Mouse (Mus musculus): ENCODE measurements around the gene Cntfr.

Gene Cntfr

GRCm38 (mm10) chr4:41696930-41697841, at the start of gene Cntfr:
Cntfr (minus strand) TSS chr4:41697089.
- peak; percentile 80 for DNase-seq (ENCODE audit: low read depth, low spot score)

DNA sequence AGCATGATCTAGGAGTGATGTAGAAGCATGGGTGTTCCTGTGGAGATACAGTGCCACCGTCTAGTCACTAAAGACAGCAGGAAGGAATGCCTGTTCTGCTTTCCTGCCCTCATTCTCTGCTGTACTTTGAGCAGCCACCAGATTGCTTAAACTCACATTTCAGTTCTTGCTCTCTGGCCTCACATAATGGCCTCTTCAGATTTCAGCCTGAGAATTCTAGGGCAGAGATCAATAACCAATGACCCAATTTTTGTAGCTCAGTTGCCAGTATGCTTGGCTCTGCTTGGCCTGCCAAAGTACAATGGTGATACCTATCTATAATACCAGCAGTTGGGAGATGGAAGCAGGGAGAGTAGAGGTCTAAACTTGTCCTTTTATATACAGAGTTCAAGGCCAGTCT, 48.1 kb upstream of the Cntfr start:
- no peak for DNase-seq (ENCODE audit: low read depth, low spot score)

- DNase-seq (ENCODE audit: low read depth, low spot score): no peak
Measured at GRCm38 (mm10) chr4:41744131-41744530, 47.2 kb upstream of the Cntfr start.

- DNase-seq (ENCODE audit: low read depth, low spot score): peak; percentile 99
Measured at GRCm38 (mm10) chr4:41741158-41741560, 44.3 kb upstream of the Cntfr start.

GRCm38 (mm10) chr4:41740380-41741157, 43.7 kb upstream of the Cntfr start:
- peak; percentile 25 for DNase-seq (ENCODE audit: low read depth, low spot score)

DNA sequence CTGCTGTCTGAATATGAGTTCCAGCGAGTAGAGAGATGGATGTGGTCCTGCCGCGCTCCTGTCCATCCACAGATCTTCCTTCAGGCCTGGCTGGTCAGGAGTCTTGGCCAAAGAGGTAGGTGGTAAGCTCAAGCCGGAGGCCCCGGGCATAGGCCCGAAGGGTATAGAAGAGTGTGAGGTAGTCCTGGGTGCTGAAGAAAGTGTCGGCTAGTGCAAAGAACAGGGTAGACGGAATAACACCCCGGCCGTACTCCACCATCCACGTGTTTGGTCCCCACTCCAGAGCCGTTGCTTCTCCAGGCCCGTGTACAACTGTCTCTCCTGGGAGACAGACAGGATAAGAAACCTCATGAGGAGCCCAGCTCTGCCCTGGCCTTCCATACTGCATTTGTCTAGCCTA, 42.4 kb upstream of the Cntfr start:
- DNase-seq (ENCODE audit: low read depth, low spot score): no peak

GRCm38 (mm10) chr4:41738256-41738603, 41.3 kb upstream of the Cntfr start:
- DNase-seq (ENCODE audit: low read depth, low spot score): no peak

DNA sequence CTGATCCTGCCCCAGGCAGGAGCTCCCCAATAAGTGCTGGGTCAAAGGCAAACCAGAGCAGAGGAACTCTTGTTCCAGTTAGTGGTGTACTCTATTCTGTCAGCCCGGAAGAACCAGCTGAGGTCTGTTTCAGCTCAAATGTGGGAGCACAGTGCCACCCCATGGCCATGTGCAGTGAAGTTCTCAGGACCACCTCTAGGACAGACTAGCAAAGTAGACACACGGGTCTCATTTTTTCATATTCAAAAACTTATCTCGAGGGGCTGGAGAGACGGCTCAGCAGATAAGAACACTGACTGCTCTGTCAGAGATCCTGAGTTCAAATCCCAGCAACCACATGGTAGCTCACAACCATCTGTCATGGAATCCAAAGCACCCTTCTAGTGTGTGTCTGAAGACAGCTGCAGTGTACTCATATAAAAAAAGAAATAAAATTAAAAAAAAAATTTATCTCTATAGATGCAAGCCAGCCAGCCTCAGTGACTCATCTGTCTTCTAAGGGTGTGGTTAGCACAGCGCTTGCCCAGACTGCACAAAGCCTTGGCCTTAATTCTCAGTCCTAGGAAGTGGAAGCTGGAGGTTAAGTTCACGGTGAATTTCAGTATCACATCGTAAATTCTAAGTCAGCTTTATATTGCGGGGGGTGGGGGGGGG, 40.8 kb upstream of the Cntfr start:
- DNase-seq (ENCODE audit: low read depth, low spot score): peak; percentile 67

GRCm38 (mm10) chr4:41731052-41731765, 34.3 kb upstream of the Cntfr start, which contains the start of gene Arid3c:
Arid3c (minus strand) TSS chr4:41731142.
- peak; percentile 84 for DNase-seq (ENCODE audit: low read depth, low spot score)

GRCm38 (mm10) chr4:41726826-41727621, 30.1 kb upstream of the Cntfr start:
- DNase-seq (ENCODE audit: low read depth, low spot score): no peak

DNA sequence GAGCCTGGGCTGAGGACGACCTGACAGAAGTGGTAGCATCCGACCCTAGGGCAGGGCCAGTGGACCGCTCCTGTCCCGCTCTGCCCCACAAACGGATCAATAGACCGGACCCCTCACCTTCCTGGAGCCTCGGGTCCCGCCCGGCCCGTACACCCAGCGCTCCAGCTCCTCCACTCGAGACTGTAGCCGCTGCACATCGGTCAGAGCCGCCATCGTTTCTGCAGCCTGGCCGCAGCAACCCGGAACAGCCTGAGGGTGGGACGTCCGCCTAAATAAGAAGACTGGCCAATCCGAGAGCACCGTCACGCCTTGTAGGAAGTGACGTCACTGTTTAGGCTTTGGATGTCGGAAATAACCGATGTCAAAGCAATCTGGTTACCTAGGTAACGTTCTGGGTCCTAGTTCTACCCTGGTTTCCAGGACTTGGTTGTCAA, 26.0 kb upstream of the Cntfr start, which contains the start of gene Dctn3:
Gene Dctn3, minus strand, starts transcription at position 253 of the 434 bp plus-strand sequence.
- peak; percentile 97 for DNase-seq (ENCODE audit: low read depth, low spot score)

DNA sequence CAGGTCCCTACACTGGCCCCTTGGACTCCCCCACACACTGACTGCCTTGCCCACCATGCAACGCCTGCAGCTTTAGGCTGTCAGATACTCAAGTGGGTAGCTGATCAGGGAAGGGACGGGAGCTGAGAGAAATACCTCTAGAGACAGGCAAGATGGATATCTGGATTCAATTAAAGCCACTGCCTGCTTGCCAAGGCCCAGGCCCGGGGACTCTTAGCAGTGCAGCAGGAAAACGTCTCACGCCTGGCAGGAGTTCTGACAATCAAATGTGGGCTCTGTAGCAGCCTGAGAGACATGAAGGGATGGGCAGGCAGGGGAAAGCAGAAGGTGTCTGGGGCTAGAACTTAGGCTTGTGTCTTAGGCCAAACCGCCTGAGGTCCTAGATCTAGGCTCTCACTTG, 19.9 kb upstream of the Cntfr start:
- DNase-seq (ENCODE audit: low read depth, low spot score): no peak

- DNase-seq (ENCODE audit: low read depth, low spot score): no peak
Measured at GRCm38 (mm10) chr4:41715596-41715995, 18.7 kb upstream of the Cntfr start.

DNA sequence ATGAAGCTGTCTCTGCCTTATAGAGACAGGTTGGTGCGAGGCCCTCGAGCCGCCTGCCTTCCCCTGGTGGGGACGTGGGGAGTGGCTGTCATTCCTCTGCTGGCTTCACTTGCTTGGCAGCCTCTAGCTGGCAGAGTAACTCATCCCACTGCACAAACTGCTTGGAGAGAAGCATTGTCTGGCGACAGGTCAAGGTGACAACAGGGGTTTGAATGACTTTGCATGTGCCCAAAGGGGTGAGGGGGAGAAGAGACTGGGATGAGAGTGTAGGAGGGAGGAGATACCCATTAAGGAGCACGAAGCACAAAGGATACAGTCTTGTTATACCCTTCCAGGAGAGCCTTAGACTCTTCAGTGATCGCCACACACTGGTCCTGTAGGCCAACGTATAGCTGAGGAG, 18.2 kb upstream of the Cntfr start:
- no peak for DNase-seq (ENCODE audit: low read depth, low spot score)

DNA sequence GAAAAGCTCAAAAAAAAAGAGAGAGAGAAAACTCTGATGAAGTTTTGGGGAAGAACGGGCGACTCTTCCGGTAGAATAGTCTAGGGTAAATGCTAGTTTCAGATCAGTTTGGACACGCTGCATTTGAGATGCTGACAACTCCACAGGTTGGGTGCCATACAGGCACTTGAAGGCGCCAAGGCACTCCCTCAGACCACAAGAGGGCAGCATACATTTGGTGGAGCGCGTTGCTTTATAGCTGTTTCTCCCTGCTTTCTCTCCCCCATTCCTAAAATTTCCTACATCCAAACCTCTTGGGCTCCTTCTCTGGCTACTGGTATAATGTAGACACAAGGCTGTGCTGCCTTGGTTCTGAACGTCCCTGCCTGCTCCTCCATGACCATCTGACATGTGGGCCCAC, 17.4 kb upstream of the Cntfr start:
- peak; percentile 79 for DNase-seq (ENCODE audit: low read depth, low spot score)

DNA sequence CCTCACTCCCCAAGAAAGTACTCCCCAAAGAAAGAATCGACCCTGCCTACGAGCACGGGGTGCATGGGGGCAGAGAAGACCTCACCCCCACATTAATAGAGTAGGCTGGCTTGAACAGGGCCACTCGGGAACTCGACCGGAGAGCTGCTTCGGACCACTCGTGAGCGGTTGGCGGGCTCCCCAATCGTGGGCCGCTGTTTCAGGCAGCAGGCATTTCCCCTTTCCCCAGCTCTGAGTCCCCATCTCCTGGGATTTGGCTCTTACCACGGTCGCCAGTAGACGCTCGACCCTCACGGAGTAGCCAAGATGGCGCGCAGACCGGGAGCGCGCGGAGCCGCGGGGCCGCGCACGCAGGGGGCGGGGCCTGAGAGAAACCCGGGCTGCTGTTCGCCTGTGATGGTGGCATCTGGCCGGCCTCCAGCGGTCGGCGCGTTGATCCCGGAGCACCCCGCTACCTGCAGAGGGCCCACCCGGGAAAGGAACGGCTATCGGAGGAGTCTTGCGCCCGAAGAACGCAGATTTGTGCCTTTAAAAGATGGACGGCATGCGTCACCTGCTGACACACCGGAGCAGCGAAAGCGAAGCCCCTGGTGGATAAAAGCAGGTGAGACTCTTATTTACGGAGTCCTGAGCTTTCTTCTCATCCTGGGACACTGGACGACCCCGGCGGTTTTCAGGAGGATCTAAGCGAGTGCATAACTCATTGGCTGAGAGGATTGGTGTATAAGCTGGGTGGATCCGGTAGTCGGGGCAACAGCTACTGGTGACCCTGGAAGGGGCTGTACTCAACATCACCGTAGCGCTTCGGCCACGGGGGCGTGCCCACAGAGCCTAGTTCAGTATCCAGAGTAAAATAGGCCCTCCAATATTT, 16.5 kb upstream of the Cntfr start, which contains the start of gene Rpp25l:
Gene Rpp25l, minus strand, starts transcription at position 338 of the 871 bp plus-strand sequence.
- peak; percentile 91 for DNase-seq (ENCODE audit: low read depth, low spot score)

- no peak for DNase-seq (ENCODE audit: low read depth, low spot score)
Measured at GRCm38 (mm10) chr4:41712421-41713196, 15.7 kb upstream of the Cntfr start.

DNA sequence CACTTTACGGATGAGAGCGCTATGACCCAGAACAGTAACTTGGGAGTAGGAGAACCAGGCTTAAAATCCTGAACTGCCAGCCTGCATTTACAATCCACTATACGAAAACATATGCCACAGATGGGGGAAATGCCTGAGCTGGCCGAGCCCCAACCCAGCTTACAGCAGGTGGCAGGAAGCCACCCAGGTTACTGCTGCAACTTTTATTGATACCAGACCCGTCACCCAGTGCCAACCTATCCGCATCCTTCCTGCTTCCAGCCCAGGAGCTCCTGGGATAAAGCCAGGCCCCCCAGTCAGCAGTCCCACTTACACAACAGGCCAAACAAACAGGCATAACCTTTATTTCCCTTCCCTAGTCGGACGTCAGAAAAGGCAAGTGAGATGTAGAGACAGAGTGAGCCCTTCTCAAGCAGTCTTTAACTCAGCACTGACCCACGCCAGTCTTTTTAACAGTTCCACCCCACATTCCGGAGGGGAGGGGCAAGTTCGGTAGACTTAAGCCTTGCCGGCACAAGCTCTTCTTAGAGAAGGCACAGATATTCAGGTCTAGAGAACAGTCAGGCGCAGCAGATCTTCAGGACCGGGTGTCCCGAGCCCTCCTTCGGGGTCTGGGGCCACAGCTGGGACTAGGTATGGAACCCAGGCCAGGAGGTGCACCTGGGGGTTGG, 15.0 kb upstream of the Cntfr start:
- DNase-seq (ENCODE audit: low read depth, low spot score): peak; percentile 83
